Mouse (Mus musculus): ENCODE results near the gene Tgm2.

Gene Tgm2

GRCm38 (mm10) chr2:158167496-158168205 lies 21.4 kb upstream of the Tgm2 start:
- no peak for DNase-seq (ENCODE audit: low spot score)

- no peak for DNase-seq (ENCODE audit: low spot score)
Measured at GRCm38 (mm10) chr2:158166628-158167027, 20.4 kb upstream of the Tgm2 start.

- no peak for DNase-seq (ENCODE audit: low spot score)
Measured at GRCm38 (mm10) chr2:158165776-158166175, 19.5 kb upstream of the Tgm2 start.

GRCm38 (mm10) chr2:158163034-158163433 lies 16.8 kb upstream of the Tgm2 start:
- DNase-seq (ENCODE audit: low spot score), result no peak

- DNase-seq (ENCODE audit: low spot score), result no peak
Measured at GRCm38 (mm10) chr2:158161761-158162160, 15.5 kb upstream of the Tgm2 start.

GRCm38 (mm10) chr2:158159376-158160235 lies 13.4 kb upstream of the Tgm2 start:
- no peak for DNase-seq (ENCODE audit: low spot score)

GRCm38 (mm10) chr2:158157654-158158053 lies 11.4 kb upstream of the Tgm2 start:
- no peak for DNase-seq (ENCODE audit: low spot score)

- no peak for DNase-seq (ENCODE audit: low spot score)
Measured at GRCm38 (mm10) chr2:158156487-158156886, 10.3 kb upstream of the Tgm2 start.

- no peak for DNase-seq (ENCODE audit: low spot score)
Measured at GRCm38 (mm10) chr2:158155615-158156014, 9.4 kb upstream of the Tgm2 start.

GRCm38 (mm10) chr2:158155101-158155500 lies 8.9 kb upstream of the Tgm2 start:
- no peak for DNase-seq (ENCODE audit: low spot score)

- no peak for DNase-seq (ENCODE audit: low spot score)
Measured at GRCm38 (mm10) chr2:158154641-158155040, 8.4 kb upstream of the Tgm2 start.

GRCm38 (mm10) chr2:158153728-158154343 lies 7.6 kb upstream of the Tgm2 start:
- DNase-seq (ENCODE audit: low spot score), result no peak

GRCm38 (mm10) chr2:158152685-158153309 lies 6.6 kb upstream of the Tgm2 start:
- DNase-seq (ENCODE audit: low spot score), result no peak

GRCm38 (mm10) chr2:158151077-158151476 lies 4.8 kb upstream of the Tgm2 start:
- no peak for DNase-seq (ENCODE audit: low spot score)

- no peak for DNase-seq (ENCODE audit: low spot score)
Measured at GRCm38 (mm10) chr2:158146971-158147370, 735 bp upstream of the Tgm2 start.

- no peak for DNase-seq (ENCODE audit: low spot score)
Measured at GRCm38 (mm10) chr2:158145528-158146065, 639 bp downstream of the Tgm2 start.

- DNase-seq (ENCODE audit: low spot score), result no peak
Measured at GRCm38 (mm10) chr2:158144750-158145527, 1.3 kb downstream of the Tgm2 start.

GRCm38 (mm10) chr2:158144263-158144662 lies 2.0 kb downstream of the Tgm2 start:
- no peak for DNase-seq (ENCODE audit: low spot score)

GRCm38 (mm10) chr2:158143816-158144215 lies 2.4 kb downstream of the Tgm2 start:
- DNase-seq (ENCODE audit: low spot score), result no peak

- DNase-seq (ENCODE audit: low spot score), result no peak
Measured at GRCm38 (mm10) chr2:158142981-158143380, 3.3 kb downstream of the Tgm2 start.

- DNase-seq (ENCODE audit: low spot score), result no peak
Measured at GRCm38 (mm10) chr2:158141690-158142440, 4.4 kb downstream of the Tgm2 start.
